Mouse (Mus musculus) E14TG2a.4 (cell line): ENCODE results near the gene Itgb7.
A peak's percentile ranks its signal among the peaks of the same experiment; 100 is the strongest.
"Not testable (repeated sequence)": the region's sequence is repeated elsewhere in the genome, so short reads cannot be mapped to it uniquely, and the experiment has no call there.

Experiments
- H3K27me3 ChIP-seq: 2 replicates; pipeline ENCODE4 v1.6.1; 2014; ENCODE audit warnings: low read length, control low read depth; ENCODE audit not compliant: insufficient read depth
- H3K36me3 ChIP-seq: 2 replicates; pipeline ENCODE4 v1.6.1; 2014; ENCODE audit warnings: low read length, control low read depth; ENCODE audit not compliant: insufficient read depth
- H3K4me1 ChIP-seq: replicated peaks from 2 replicates; pipeline ENCODE4 v1.6.1; 2014; ENCODE audit warnings: low read depth, low read length, control low read depth
- H3K4me3 ChIP-seq: replicated peaks from 2 replicates; pipeline ENCODE4 v1.5.1; 2014; ENCODE audit warnings: mild to moderate bottlenecking, low read length
- H3K9me3 ChIP-seq: 2 replicates; pipeline ENCODE4 v1.6.1; 2014; ENCODE audit warnings: low read length, control low read depth
- CTCF ChIP-seq: conservative IDR thresholded peaks from 2 replicates; pipeline ENCODE4 v1.5.1; 2014; ENCODE audit warnings: low read length
- NANOG ChIP-seq: IDR thresholded peaks from 2 replicates; pipeline ENCODE4 v1.6.1; 2014; ENCODE audit warnings: borderline replicate concordance, low read length, mixed read lengths
- POU5F1 ChIP-seq: IDR thresholded peaks from 2 replicates; pipeline ENCODE4 v1.6.1; 2014; ENCODE audit warnings: low read length, borderline replicate concordance

The Itgb7 gene

DNA sequence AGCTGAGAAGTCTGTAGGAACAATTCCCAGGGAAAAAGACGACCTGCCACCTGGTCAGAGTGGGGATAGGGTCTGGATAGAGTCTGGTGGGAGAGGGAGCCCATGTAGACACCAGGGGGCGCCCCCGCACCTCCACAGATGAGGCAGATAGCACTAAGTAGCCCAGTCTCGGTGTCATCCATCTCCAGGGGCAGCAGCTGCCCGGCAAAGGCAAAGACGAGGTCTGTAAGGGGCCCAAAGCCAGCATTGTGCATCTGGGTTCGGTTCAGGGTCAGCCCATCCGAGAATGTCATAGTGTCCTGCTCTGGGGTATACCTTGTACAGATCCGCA, 7.5 kb upstream of the Itgb7 start:
- Histone ChIP-seq H3K27me3 (no peaks in the 10 kb centered on the region), H3K36me3 (peaks cover 77% of the 10 kb centered on the region), H3K9me3 (no peaks in the 10 kb centered on the region), H3K4me3 (peak overlapping the region; percentile 94), H3K4me1 (peaks cover 96% of the 10 kb centered on the region)
- TF ChIP-seq POU5F1 = no peak
- peak; percentile 71 for TF ChIP-seq CTCF

DNA sequence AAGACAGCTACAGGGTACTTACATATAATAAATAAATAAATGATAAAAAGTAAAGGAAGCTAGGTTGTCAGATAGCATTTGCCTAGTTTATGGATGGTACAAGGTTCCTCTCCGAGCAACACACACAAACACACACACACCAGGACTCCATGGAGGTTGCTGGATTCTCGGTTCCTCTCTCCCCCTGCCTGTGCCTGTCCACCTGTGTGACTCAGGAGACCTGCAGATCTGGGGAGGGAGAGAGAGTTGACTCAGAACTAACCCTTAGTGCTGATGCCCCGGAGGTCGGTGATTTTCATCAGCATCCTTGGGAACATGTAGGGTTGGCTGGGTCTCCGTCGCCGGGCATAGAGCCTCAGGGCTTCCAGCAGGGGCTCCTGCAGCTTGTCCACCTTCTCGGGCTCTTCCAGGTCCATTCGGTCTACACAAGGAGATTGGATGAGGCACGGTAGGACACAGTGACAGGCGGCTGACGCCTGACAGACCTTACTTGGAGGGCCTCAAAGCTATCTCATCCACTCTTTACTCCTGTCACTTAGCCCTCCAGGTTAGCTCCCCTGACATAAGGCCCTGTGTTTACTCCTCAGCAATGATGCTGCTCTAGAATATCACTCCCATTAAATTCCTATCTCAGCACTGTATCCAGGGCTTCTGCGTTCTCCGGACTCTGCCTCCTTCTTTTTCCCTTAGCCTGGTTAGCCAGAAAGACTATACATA, 7.0 kb upstream of the Itgb7 start:
- Histone ChIP-seq H3K4me1 (peaks cover 96% of the 10 kb centered on the region), H3K4me3 (peak overlapping the region; percentile 94), H3K9me3 (no peaks in the 10 kb centered on the region), H3K27me3 (no peaks in the 10 kb centered on the region), H3K36me3 (peaks cover 82% of the 10 kb centered on the region)
- TF ChIP-seq POU5F1 = no peak
- TF ChIP-seq NANOG = no peak
- no peak for TF ChIP-seq CTCF

DNA sequence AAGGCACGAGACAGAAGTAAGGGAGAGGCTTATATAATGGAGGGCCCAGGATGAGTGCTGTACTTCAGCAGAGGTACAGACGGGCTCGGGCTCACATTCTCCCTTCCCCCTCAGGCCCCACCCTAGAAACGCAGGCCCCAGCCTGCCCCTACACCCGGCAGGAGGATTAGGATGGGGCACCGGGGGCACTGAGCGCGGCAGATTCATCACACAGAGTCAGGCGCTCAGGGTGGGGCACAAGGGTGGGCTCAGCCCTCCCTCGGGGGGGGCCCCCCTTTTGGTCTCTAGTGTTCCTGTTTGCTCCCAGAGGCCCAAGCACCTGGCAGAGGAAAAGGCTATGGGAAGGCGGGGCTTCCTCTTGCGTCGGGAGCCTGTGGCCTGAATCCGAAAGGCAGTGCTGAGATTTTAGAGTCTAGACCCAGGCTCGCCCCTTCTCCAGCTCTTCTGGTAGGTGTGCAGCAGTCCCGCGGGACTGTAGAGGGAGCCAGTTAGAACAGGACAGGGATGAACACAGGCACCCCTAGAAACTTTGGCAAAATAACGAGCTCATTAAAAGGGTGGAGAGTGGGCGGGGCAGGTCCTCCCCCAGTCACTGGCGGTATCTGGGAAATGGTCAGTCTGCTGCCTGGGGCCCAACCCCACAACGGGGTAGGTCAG, 3.8 kb upstream of the Itgb7 start:
- peaks cover 70% of the 10 kb centered on the region for H3K36me3 ChIP-seq
- H3K4me1 ChIP-seq = peaks cover 97% of the 10 kb centered on the region
- TF ChIP-seq CTCF (no peak), NANOG (no peak), POU5F1 (no peak)
- H3K9me3 ChIP-seq = no peaks in the 10 kb centered on the region
- peak overlapping the region; percentile 74 for H3K4me3 ChIP-seq
- H3K27me3 ChIP-seq = no peaks in the 10 kb centered on the region

DNA sequence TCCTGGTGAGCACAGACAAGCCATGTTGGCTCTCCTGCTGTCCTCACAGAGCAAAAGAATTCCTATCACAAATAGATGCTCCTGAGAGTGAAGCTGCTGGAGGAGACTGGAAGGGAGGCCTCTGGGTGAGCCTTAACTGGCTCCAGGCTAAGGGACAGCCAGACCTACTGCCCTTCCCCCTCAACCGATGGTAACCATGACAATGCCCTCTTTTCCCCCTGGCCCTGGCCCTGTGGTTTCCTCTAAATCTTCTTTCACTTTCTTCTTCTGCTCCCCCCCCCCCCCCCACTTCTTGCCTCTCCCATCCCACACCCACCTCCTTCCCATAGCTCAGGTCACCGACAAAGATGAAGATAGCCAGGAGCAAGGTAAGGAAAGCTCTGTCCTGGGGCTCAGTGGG, 2.2 kb upstream of the Itgb7 start:
- Histone ChIP-seq H3K9me3 (no peaks in the 10 kb centered on the region), H3K36me3 (peaks cover 56% of the 10 kb centered on the region), H3K4me3 (peak overlapping the region; percentile 74), H3K27me3 (no peaks in the 10 kb centered on the region), H3K4me1 (peaks cover 97% of the 10 kb centered on the region)
- TF ChIP-seq POU5F1 (no peak), NANOG (no peak), CTCF (no peak)

DNA sequence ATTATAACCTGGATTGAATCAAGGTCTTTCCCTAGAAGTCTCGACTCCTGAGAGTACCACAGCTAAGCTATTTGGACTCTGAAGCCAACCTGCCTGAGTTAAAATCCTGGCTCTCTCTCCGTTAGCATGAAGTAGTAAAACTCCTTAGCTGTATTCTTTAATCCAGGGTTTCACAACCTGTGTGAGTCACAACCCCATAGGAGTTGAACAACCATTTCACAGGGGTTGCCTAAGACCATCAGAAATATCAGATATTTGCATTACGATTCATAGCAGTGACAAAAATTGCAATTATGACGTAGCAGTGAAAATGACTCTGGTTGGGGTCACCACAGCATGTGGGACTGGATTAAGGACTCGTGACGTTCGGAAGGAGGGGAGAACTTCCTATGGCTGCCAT, 1.0 kb upstream of the Itgb7 start:
- H3K27me3 ChIP-seq = no peaks in the 10 kb centered on the region
- no peak overlapping the region for H3K4me3 ChIP-seq
- H3K4me1 ChIP-seq = peaks cover 97% of the 10 kb centered on the region
- no peaks in the 10 kb centered on the region for H3K9me3 ChIP-seq
- peaks cover 44% of the 10 kb centered on the region for H3K36me3 ChIP-seq
- TF ChIP-seq CTCF (no peak), POU5F1 (no peak), NANOG (no peak)

DNA sequence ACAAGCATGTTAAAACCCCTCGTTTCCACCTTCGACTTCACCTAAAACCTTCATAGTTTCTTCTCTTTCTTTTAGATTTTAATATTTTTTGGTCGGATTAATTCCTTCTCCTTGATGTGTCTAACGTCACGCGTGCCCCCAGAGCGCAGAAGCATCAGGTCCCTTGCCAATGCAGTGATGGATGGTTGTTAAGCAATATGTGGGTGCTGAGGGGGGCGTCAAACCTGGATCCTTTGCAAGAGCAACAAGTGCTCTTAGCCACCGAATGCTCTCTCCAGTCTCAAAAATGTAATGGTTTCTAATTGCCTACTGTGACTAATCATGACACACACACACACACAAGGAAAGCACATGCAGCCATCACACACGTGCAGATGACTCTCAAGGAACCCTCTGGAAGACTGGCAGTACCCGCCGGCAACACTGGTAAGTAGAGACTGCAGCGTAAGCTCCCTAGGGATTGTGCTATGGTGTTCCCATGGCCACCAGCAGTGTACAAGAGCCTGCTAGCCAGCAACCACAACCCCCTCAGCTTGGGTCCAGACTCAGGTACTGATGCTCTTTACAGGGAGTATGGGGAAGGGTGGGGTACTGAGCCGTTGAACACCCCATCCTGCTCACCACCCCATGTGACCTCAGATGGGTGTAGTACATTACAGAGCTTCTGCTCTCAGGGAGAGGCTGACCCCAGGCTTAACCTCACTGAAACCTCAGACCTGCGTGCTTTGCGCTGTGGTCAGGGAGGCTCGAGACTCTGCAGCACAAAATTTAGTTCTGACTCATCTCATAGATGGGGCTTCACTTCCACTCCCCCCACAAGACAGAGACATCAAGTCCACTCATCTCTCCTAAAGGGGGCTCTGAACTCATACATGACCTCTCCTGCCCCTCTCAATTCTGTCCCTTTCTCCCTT, 1.1 kb downstream of the Itgb7 start:
- peak overlapping the region; percentile 67 for H3K4me3 ChIP-seq
- peaks cover 90% of the 10 kb centered on the region for H3K4me1 ChIP-seq
- H3K27me3 ChIP-seq = no peaks in the 10 kb centered on the region
- TF ChIP-seq CTCF (no peak), NANOG (no peak), POU5F1 (no peak)
- H3K9me3 ChIP-seq = no peaks in the 10 kb centered on the region
- peaks cover 28% of the 10 kb centered on the region for H3K36me3 ChIP-seq

DNA sequence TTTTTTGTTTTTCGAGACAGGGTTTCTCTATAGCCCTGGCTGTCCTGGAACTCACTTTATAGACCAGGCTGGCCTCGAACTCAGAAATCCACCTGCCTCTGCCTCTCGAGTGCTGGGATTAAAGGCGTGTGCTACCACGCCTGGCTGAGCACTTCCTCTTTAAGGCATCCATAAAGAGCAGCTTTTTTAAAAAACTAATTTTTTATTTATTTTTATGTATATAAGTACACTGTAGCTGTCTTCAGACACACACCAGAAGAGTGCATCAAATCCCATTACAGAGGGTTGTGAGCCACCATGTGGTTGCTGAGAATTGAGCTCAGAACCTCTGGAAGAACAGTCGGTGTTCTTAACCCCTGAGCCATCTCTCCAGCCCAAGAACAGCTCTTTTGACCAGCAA, 6.1 kb downstream of the Itgb7 start:
- Histone ChIP-seq H3K4me1 (peaks cover 74% of the 10 kb centered on the region), H3K36me3 (peaks cover 23% of the 10 kb centered on the region), H3K27me3 (peaks cover 14% of the 10 kb centered on the region)
- H3K9me3 ChIP-seq, H3K4me3 ChIP-seq: not testable (repeated sequence)

DNA sequence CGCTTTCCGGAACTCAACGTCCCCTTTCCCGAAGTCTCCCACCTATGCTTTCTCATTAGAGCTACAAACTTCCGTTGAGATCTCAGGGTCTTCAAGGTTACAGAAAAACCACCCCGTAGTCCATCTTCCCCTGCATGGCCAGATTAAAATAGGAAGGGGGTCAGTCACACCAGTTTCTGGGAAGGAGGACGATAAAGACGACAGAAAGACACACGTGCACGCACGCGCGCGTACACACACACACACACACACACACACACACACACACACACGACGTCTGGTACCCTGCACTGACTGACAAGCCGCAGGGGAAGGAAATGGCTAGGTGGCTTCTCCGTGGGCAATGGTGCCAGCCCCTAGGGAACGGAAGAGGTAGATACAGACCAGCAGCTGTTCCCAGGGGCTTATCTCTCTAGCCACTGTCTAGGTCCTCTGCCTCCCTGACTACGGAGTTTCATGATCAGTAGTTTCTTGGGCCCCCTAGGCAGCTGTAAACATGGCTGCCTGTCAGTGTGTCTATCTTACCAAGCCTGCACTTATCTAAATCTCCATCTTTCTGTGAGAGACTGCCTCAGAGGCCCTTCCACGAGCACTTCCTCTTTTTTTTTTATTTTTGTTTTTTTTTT, 6.6 kb downstream of the Itgb7 start:
- no peaks in the 10 kb centered on the region for H3K9me3 ChIP-seq
- H3K27me3 ChIP-seq = peaks cover 14% of the 10 kb centered on the region
- no peak for TF ChIP-seq CTCF
- no peak for TF ChIP-seq POU5F1
- peaks cover 28% of the 10 kb centered on the region for H3K36me3 ChIP-seq
- peak overlapping the region; percentile 73 for H3K4me3 ChIP-seq
- H3K4me1 ChIP-seq = peaks cover 69% of the 10 kb centered on the region
